Mouse (Mus musculus): ENCODE data around the gene Lyrm9. TPM values are rescaled to one million over a fixed set of nuclear protein-coding genes. Genes with fewer than 3 reads are reported as not detected.
A peak's percentile ranks its signal among the peaks of the same experiment; 100 is the strongest.

Gene Lyrm9
- polyA plus RNA-seq, 1 experiment, result 21.2 TPM

- H3K9ac ChIP-seq (ENCODE audit: low read depth, poor library complexity, severe bottlenecking), result no peak overlapping the region
- no peaks in the 10 kb centered on the region for H3K9me3 ChIP-seq (replicated peaks; ENCODE audit: control insufficient read depth, insufficient read depth, low read length, poor library complexity, severe bottlenecking)
- H3K27me3 ChIP-seq (ENCODE audit: control insufficient read depth, insufficient read depth, low read length, poor library complexity, severe bottlenecking), result no peaks in the 10 kb centered on the region
- H3K27ac ChIP-seq (ENCODE audit: insufficient read depth, low read length), result no peak overlapping the region
- H3K36me3 ChIP-seq (ENCODE audit: control insufficient read depth, insufficient read depth, low read length, poor library complexity, severe bottlenecking), result no peaks in the 10 kb centered on the region
- TF ChIP-seq EP300 (IDR thresholded peaks at IDR 0.05; ENCODE audit: insufficient read depth, low read depth, low read length), result no peak
- no peak for TF ChIP-seq POLR2A (IDR thresholded peaks at IDR 0.05; ENCODE audit: insufficient read depth, low read length)
- no peak for TF ChIP-seq CTCF (IDR thresholded peaks at IDR 0.05; ENCODE audit: low read depth, low read length)
- no peaks in the 10 kb centered on the region for H3K4me1 ChIP-seq (ENCODE audit: control insufficient read depth, insufficient read depth, low read length)
- no peak overlapping the region for H3K4me3 ChIP-seq (ENCODE audit: low read depth, low read length)
Observed at GRCm38 (mm10) chr11:78782791-78783347, 43.5 kb upstream of the Lyrm9 start.

- no peak overlapping the region for H3K27ac ChIP-seq (ENCODE audit: insufficient read depth, low read length)
- TF ChIP-seq EP300 (IDR thresholded peaks at IDR 0.05; ENCODE audit: insufficient read depth, low read depth, low read length) (no peak), POLR2A (IDR thresholded peaks at IDR 0.05; ENCODE audit: insufficient read depth, low read length) (no peak), CTCF (IDR thresholded peaks at IDR 0.05; ENCODE audit: low read depth, low read length) (no peak)
- no peaks in the 10 kb centered on the region for H3K27me3 ChIP-seq (ENCODE audit: control insufficient read depth, insufficient read depth, low read length, poor library complexity, severe bottlenecking)
- H3K9me3 ChIP-seq (replicated peaks; ENCODE audit: control insufficient read depth, insufficient read depth, low read length, poor library complexity, severe bottlenecking), result no peaks in the 10 kb centered on the region
- H3K4me3 ChIP-seq (ENCODE audit: low read depth, low read length), result no peak overlapping the region
- no peaks in the 10 kb centered on the region for H3K4me1 ChIP-seq (ENCODE audit: control insufficient read depth, insufficient read depth, low read length)
- no peaks in the 10 kb centered on the region for H3K36me3 ChIP-seq (ENCODE audit: control insufficient read depth, insufficient read depth, low read length, poor library complexity, severe bottlenecking)
- no peak overlapping the region for H3K9ac ChIP-seq (ENCODE audit: low read depth, poor library complexity, severe bottlenecking)
Observed at GRCm38 (mm10) chr11:78786013-78786431, 40.4 kb upstream of the Lyrm9 start.

GRCm38 (mm10) chr11:78789370-78790060, 36.9 kb upstream of the Lyrm9 start:
- no peaks in the 10 kb centered on the region for H3K4me1 ChIP-seq (ENCODE audit: control insufficient read depth, insufficient read depth, low read length)
- H3K27ac ChIP-seq (ENCODE audit: insufficient read depth, low read length), result no peak overlapping the region
- no peaks in the 10 kb centered on the region for H3K27me3 ChIP-seq (ENCODE audit: control insufficient read depth, insufficient read depth, low read length, poor library complexity, severe bottlenecking)
- TF ChIP-seq EP300 (IDR thresholded peaks at IDR 0.05; ENCODE audit: insufficient read depth, low read depth, low read length), result no peak
- TF ChIP-seq POLR2A (IDR thresholded peaks at IDR 0.05; ENCODE audit: insufficient read depth, low read length), result no peak
- no peak for TF ChIP-seq CTCF (IDR thresholded peaks at IDR 0.05; ENCODE audit: low read depth, low read length)
- no peak overlapping the region for H3K4me3 ChIP-seq (ENCODE audit: low read depth, low read length)
- H3K9ac ChIP-seq (ENCODE audit: low read depth, poor library complexity, severe bottlenecking), result no peak overlapping the region
- H3K9me3 ChIP-seq (replicated peaks; ENCODE audit: control insufficient read depth, insufficient read depth, low read length, poor library complexity, severe bottlenecking), result no peaks in the 10 kb centered on the region
- H3K36me3 ChIP-seq (ENCODE audit: control insufficient read depth, insufficient read depth, low read length, poor library complexity, severe bottlenecking), result no peaks in the 10 kb centered on the region

- Histone ChIP-seq H3K36me3 (ENCODE audit: control insufficient read depth, insufficient read depth, low read length, poor library complexity, severe bottlenecking) (no peaks in the 10 kb centered on the region), H3K9ac (ENCODE audit: low read depth, poor library complexity, severe bottlenecking) (no peak overlapping the region), H3K9me3 (replicated peaks; ENCODE audit: control insufficient read depth, insufficient read depth, low read length, poor library complexity, severe bottlenecking) (no peaks in the 10 kb centered on the region), H3K27ac (ENCODE audit: insufficient read depth, low read length) (no peak overlapping the region), H3K27me3 (ENCODE audit: control insufficient read depth, insufficient read depth, low read length, poor library complexity, severe bottlenecking) (no peaks in the 10 kb centered on the region), H3K4me1 (ENCODE audit: control insufficient read depth, insufficient read depth, low read length) (no peaks in the 10 kb centered on the region), H3K4me3 (ENCODE audit: low read depth, low read length) (no peak overlapping the region)
- TF ChIP-seq POLR2A (IDR thresholded peaks at IDR 0.05; ENCODE audit: insufficient read depth, low read length), result no peak
- no peak for TF ChIP-seq EP300 (IDR thresholded peaks at IDR 0.05; ENCODE audit: insufficient read depth, low read depth, low read length)
- TF ChIP-seq CTCF (IDR thresholded peaks at IDR 0.05; ENCODE audit: low read depth, low read length), result no peak
Observed at GRCm38 (mm10) chr11:78791582-78791981, 34.8 kb upstream of the Lyrm9 start.

- H3K4me1 ChIP-seq (ENCODE audit: control insufficient read depth, insufficient read depth, low read length), result no peaks in the 10 kb centered on the region
- H3K9me3 ChIP-seq (replicated peaks; ENCODE audit: control insufficient read depth, insufficient read depth, low read length, poor library complexity, severe bottlenecking), result no peaks in the 10 kb centered on the region
- H3K27ac ChIP-seq (ENCODE audit: insufficient read depth, low read length), result no peak overlapping the region
- no peaks in the 10 kb centered on the region for H3K27me3 ChIP-seq (ENCODE audit: control insufficient read depth, insufficient read depth, low read length, poor library complexity, severe bottlenecking)
- TF ChIP-seq CTCF (IDR thresholded peaks at IDR 0.05; ENCODE audit: low read depth, low read length) (no peak), EP300 (IDR thresholded peaks at IDR 0.05; ENCODE audit: insufficient read depth, low read depth, low read length) (peak; percentile 73; the same call in 1 of the 2 replicates), POLR2A (IDR thresholded peaks at IDR 0.05; ENCODE audit: insufficient read depth, low read length) (no peak)
- no peaks in the 10 kb centered on the region for H3K36me3 ChIP-seq (ENCODE audit: control insufficient read depth, insufficient read depth, low read length, poor library complexity, severe bottlenecking)
- no peak overlapping the region for H3K4me3 ChIP-seq (ENCODE audit: low read depth, low read length)
- no peak overlapping the region for H3K9ac ChIP-seq (ENCODE audit: low read depth, poor library complexity, severe bottlenecking)
Observed at GRCm38 (mm10) chr11:78792055-78792454, 34.3 kb upstream of the Lyrm9 start.

- Histone ChIP-seq H3K27me3 (ENCODE audit: control insufficient read depth, insufficient read depth, low read length, poor library complexity, severe bottlenecking) (no peaks in the 10 kb centered on the region), H3K9ac (ENCODE audit: low read depth, poor library complexity, severe bottlenecking) (no peak overlapping the region), H3K4me3 (ENCODE audit: low read depth, low read length) (no peak overlapping the region), H3K27ac (ENCODE audit: insufficient read depth, low read length) (no peak overlapping the region), H3K4me1 (ENCODE audit: control insufficient read depth, insufficient read depth, low read length) (no peaks in the 10 kb centered on the region), H3K36me3 (ENCODE audit: control insufficient read depth, insufficient read depth, low read length, poor library complexity, severe bottlenecking) (no peaks in the 10 kb centered on the region), H3K9me3 (replicated peaks; ENCODE audit: control insufficient read depth, insufficient read depth, low read length, poor library complexity, severe bottlenecking) (no peaks in the 10 kb centered on the region)
- no peak for TF ChIP-seq POLR2A (IDR thresholded peaks at IDR 0.05; ENCODE audit: insufficient read depth, low read length)
- TF ChIP-seq EP300 (IDR thresholded peaks at IDR 0.05; ENCODE audit: insufficient read depth, low read depth, low read length), result no peak
- no peak for TF ChIP-seq CTCF (IDR thresholded peaks at IDR 0.05; ENCODE audit: low read depth, low read length)
Observed at GRCm38 (mm10) chr11:78792465-78792864, 33.9 kb upstream of the Lyrm9 start.
